21 mouse cellular contexts compared by ENCODE assay signal in the genomic region with DNA sequence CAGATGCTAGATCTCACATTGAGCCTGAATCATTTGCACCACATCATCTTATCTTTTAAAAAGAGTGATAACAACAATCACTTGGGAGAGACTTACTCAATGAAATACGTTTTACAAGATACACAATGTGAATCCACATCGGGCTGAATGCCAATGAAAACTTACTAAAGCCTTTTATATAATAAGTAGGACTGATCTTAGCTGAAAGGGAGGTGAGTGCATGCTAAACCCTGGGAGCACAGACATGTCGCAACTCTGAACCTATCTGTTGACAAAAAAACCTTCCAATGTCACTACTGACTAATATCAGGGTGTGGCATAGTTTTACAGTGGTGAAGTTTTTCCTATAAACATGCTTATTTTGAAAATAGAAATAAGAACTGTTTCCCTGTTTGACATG. TPM values are rescaled to one million over a fixed set of nuclear protein-coding genes. Genes with fewer than 3 reads are reported as not detected.
"Had no signal": no experiment of that assay in that cellular context is flagged by ENCODE, and none has a peak within 500 bp of the region (broad histone marks: within the 10 kb centered on the region; RNA-seq: fewer than 3 reads in every experiment).

No protein-coding gene starts in this region.

- H3K27ac ChIP-seq: macrophage; midbrain, embryonic 13.5 days; midbrain, embryonic 15.5 days; neural tube, embryonic 12.5 days; stomach, embryonic 15.5 days; stomach, postnatal 0 days had no signal

- ATAC-seq: midbrain, embryonic 13.5 days; midbrain, embryonic 15.5 days had no signal

- H3K27me3 ChIP-seq: megakaryocyte, embryonic 14.5 days; midbrain, embryonic 13.5 days; midbrain, embryonic 15.5 days; neural tube, embryonic 12.5 days; stomach, embryonic 15.5 days had no signal

- H3K36me3 ChIP-seq: midbrain, embryonic 13.5 days; midbrain, embryonic 15.5 days; neural tube, embryonic 12.5 days; stomach, embryonic 15.5 days had no signal

- H3K4me1 ChIP-seq: megakaryocyte, embryonic 14.5 days; midbrain, embryonic 13.5 days; midbrain, embryonic 15.5 days; neural tube, embryonic 12.5 days; stomach, embryonic 15.5 days had no signal

- H3K9me3 ChIP-seq: megakaryocyte, embryonic 14.5 days; midbrain, embryonic 13.5 days; midbrain, embryonic 15.5 days; neural tube, embryonic 12.5 days; stomach, embryonic 15.5 days had no signal

- DNase-seq: lung, adult 2 months; lung, postnatal 10 days; right cerebral cortex, postnatal 14 days; thymus, adult 2 months; thymus, postnatal 25 days; thymus, postnatal 4 days had no signal

- H3K4me3 ChIP-seq: megakaryocyte, embryonic 14.5 days; midbrain, embryonic 13.5 days; midbrain, embryonic 15.5 days; neural tube, embryonic 12.5 days; stomach, embryonic 15.5 days had no signal

- H3K4me2 ChIP-seq: midbrain, embryonic 11.5 days; midbrain, embryonic 13.5 days; midbrain, embryonic 15.5 days; neural tube, embryonic 12.5 days; stomach, embryonic 15.5 days had no signal

- H3K9ac ChIP-seq: midbrain, embryonic 13.5 days; midbrain, embryonic 15.5 days; neural tube, embryonic 12.5 days; stomach, embryonic 15.5 days had no signal

RNA-seq across cellular contexts. Expression of a gene that starts 2.8 kb away (rescaled TPM):
- total RNA-seq: megakaryocyte progenitor cell, adult 5-6 weeks; midbrain, postnatal 0 days; monocyte, adult 5-6 weeks; neutrophil, adult 5-6 weeks had no signal
- polyA plus RNA-seq: lung, embryonic 16.5 days; macrophage; midbrain, embryonic 11.5 days; midbrain, embryonic 15.5 days; midbrain, postnatal 0 days; neural tube, embryonic 12.5 days; neural tube, embryonic 14.5 days; spleen, adult 2 months; thymus, adult 2 months had no signal
